Mouse (Mus musculus): ENCODE measurements at regions not wholly inside any gene's neighbourhood (a gene's known extent, or its start where the extent isn't known, plus 50 kb on each side); places are given as distances from the start of the nearest gene placed in this dataset.

DNA sequence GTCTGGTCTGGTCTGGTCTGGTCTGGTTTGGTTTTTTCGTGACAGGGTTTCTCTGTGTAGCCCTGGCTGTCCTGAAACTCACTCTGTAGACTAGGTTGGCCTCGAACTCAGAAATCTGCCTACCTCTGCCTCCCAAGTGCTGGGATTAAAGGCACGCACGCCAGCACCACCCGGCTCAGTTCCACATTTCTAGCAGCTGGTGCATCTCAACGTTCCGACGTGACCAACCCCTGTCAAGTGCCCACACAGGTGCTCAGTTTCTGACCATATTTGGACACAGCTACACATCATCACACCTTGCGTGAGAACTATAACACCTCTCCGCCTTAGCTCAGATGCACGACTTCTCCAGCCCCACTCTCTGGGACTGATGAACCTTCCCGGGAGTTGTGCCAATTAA is 304.4 kb downstream of the Lrig3 start:
- no peaks in the 10 kb centered on the region for H3K4me1 ChIP-seq (ENCODE audit: control insufficient read depth in 1 of 2, insufficient read depth in 2 of 2, low read length in 2 of 2)
- TF ChIP-seq GATA1 (IDR thresholded peaks at IDR 0.05; ENCODE audit: low read depth, low read length) (no peak), SIN3A (IDR thresholded peaks at IDR 0.05; ENCODE audit: low read length) (no peak), RCOR1 (IDR thresholded peaks at IDR 0.05; ENCODE audit: low read depth, low read length) (no peak), RAD21 (IDR thresholded peaks at IDR 0.05; ENCODE audit: low read depth, low read length) (no peak), GABPA (IDR thresholded peaks at IDR 0.05; ENCODE audit: low read depth, low read length) (no peak), UBTF (IDR thresholded peaks at IDR 0.05; ENCODE audit: borderline replicate concordance, insufficient read depth, low read depth, low read length) (no peak), MYC (IDR thresholded peaks at IDR 0.05; ENCODE audit: low read depth, low read length) (no peak), MXI1 (IDR thresholded peaks at IDR 0.05; ENCODE audit: low read depth, low read length) (no peak), POLR2A (IDR thresholded peaks at IDR 0.05; ENCODE audit: control insufficient read depth in 1 of 2, insufficient read depth in 1 of 2, low read depth in 1 of 2, low read length in 2 of 2, poor library complexity in 1 of 2) (no peak), ZMIZ1 (IDR thresholded peaks at IDR 0.05; ENCODE audit: low read depth, low read length) (no peak), NELFE (IDR thresholded peaks at IDR 0.05; ENCODE audit: low read depth, low read length) (no peak), ZC3H11A (IDR thresholded peaks at IDR 0.05; ENCODE audit: low read depth, low read length) (no peak), BHLHE40 (IDR thresholded peaks at IDR 0.05; ENCODE audit: borderline replicate concordance, low read depth, low read length) (no peak), NRF1 (IDR thresholded peaks at IDR 0.05; ENCODE audit: insufficient read depth, low read depth, low read length, poor library complexity, severe bottlenecking) (no peak), E2F4 (IDR thresholded peaks at IDR 0.05; ENCODE audit: borderline replicate concordance, low read depth, low read length) (no peak), POLR2AphosphoS2 (IDR thresholded peaks at IDR 0.05; ENCODE audit: low read length) (no peak), TBP (IDR thresholded peaks at IDR 0.05; ENCODE audit: low read depth, low read length) (no peak)
- no peak overlapping the region for H3K4me3 ChIP-seq (ENCODE audit: control insufficient read depth in 1 of 2, insufficient read depth in 1 of 2, low read depth in 2 of 2, low read length in 2 of 2)
- H3K27ac ChIP-seq (ENCODE audit: control insufficient read depth, low read depth, low read length) = no peak overlapping the region
- no peak overlapping the region for H3K9ac ChIP-seq (ENCODE audit: control insufficient read depth, low read depth, low read length, poor library complexity, severe bottlenecking)
- no peaks in the 10 kb centered on the region for H3K36me3 ChIP-seq (ENCODE audit: control insufficient read depth in 1 of 2, insufficient read depth in 2 of 2, low read length in 2 of 2)
- DNase-seq (ENCODE audit: low read depth, low spot score) = no peak
- H3K9me3 ChIP-seq (replicated peaks; ENCODE audit: insufficient read depth, low read length) = no peaks in the 10 kb centered on the region
- no peaks in the 10 kb centered on the region for H3K27me3 ChIP-seq (ENCODE audit: control insufficient read depth in 1 of 2, insufficient read depth in 2 of 2, low read length in 2 of 2)
- no peaks in the 10 kb centered on the region for H3K79me2 ChIP-seq (ENCODE audit: control insufficient read depth, insufficient read depth, low read length, poor library complexity)

DNA sequence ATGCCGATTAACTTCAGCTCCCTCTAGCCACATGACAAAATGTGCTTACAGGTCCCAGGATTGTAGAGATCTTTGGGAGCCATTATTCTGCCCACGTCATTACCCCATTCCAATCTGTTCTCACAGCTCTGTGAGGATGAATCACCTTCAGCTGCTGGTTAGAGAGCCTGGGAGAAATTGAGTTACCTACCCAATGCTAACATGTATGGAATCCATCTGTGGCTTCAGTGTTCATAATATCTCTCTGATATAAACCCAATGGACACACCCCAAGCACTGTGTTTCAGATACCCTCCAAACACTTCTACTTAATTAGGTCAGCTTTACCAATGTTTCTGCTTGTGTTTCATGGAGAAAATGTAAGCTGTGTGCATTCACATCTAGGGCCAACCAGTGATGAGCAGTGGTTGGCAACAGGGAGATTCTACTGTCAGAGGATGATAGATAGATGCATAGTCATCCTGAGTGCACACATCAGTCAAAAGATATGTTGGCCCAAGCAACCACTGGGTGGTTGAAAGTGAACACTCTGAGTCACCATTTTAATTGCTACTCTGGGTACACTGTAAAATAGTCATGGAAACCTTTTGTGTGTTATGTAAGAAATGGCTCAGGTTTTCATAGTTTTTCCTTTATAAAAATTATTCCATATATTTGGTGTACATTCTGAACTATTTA is 301.5 kb downstream of the Lrig3 start:
- H3K4me3 ChIP-seq (ENCODE audit: control insufficient read depth in 1 of 2, insufficient read depth in 1 of 2, low read depth in 2 of 2, low read length in 2 of 2) = no peak overlapping the region
- H3K4me1 ChIP-seq (ENCODE audit: control insufficient read depth in 1 of 2, insufficient read depth in 2 of 2, low read length in 2 of 2) = no peaks in the 10 kb centered on the region
- no peaks in the 10 kb centered on the region for H3K79me2 ChIP-seq (ENCODE audit: control insufficient read depth, insufficient read depth, low read length, poor library complexity)
- H3K27ac ChIP-seq (ENCODE audit: control insufficient read depth, low read depth, low read length) = no peak overlapping the region
- DNase-seq (ENCODE audit: low read depth, low spot score) = no peak
- no peaks in the 10 kb centered on the region for H3K27me3 ChIP-seq (ENCODE audit: control insufficient read depth in 1 of 2, insufficient read depth in 2 of 2, low read length in 2 of 2)
- no peak for TF ChIP-seq POLR2AphosphoS2 (IDR thresholded peaks at IDR 0.05; ENCODE audit: low read length)
- TF ChIP-seq NELFE (IDR thresholded peaks at IDR 0.05; ENCODE audit: low read depth, low read length) = no peak
- TF ChIP-seq GABPA (IDR thresholded peaks at IDR 0.05; ENCODE audit: low read depth, low read length) = no peak
- TF ChIP-seq SMC3 (IDR thresholded peaks at IDR 0.05; ENCODE audit: low read depth, low read length) = no peak
- TF ChIP-seq HCFC1 (IDR thresholded peaks at IDR 0.05; ENCODE audit: low read depth, low read length) = no peak
- no peak for TF ChIP-seq ZNF384 (IDR thresholded peaks at IDR 0.05; ENCODE audit: low read depth, low read length)
- no peaks in the 10 kb centered on the region for H3K9me3 ChIP-seq (replicated peaks; ENCODE audit: insufficient read depth, low read length)
- H3K9ac ChIP-seq (ENCODE audit: control insufficient read depth, low read depth, low read length, poor library complexity, severe bottlenecking) = no peak overlapping the region
- H3K36me3 ChIP-seq (ENCODE audit: control insufficient read depth in 1 of 2, insufficient read depth in 2 of 2, low read length in 2 of 2) = no peaks in the 10 kb centered on the region

Measured in MEL (cell line).